Mouse (Mus musculus): ENCODE measurements around the gene Pde4d. TPM values are rescaled to one million over a fixed set of nuclear protein-coding genes. Genes with fewer than 3 reads are reported as not detected.
A peak's percentile ranks its signal among the peaks of the same experiment; 100 is the strongest.

The Pde4d gene
- total RNA-seq, 2 experiments from 2014 or later, result 26.1 to 30.2 TPM

DNA sequence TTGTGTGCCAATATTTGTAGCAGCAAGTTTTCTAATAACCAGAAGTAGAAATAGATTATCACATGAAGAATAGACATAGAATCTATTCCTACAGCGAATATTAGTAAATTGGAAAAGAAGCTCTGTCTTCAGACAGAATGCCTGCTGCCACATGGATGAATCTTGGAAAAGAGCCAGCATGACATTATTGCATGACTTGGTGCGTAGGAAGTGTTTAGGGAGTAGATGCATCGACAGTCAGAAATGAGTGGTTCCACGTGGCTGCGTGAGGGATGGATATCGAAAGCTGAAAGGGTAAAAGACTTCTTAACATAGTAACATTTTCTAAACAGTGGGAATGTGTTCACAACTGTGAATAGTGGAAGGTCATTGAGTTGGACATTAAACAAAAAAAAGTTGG is 912.6 kb downstream of the Pde4d start:
- DNase-seq (ENCODE audit: low spot score in 2 of 2), result no peak

- no peak for DNase-seq (ENCODE audit: low spot score in 2 of 2)
Observed at GRCm38 (mm10) chr13:109374465-109374864, 924.7 kb downstream of the Pde4d start.

DNA sequence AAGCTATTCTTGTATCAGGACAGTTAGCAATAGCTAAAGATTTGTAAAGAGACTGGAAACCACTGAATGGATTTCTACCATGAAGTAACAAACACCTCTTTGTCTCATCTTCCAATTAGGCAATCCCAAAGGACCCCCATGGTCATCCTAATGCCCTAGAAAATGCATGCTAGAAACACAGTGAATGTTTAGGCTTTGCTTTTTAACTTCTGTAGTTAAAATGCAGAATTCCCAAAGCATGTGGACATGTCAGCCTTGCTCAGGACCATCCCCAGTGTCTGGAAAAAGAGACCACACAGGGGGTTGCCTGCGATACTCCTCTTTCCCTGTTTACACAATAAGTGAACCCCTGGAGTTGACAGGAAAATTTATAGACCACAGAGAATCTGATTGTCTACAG is 926.9 kb downstream of the Pde4d start:
- DNase-seq (ENCODE audit: low spot score in 2 of 2), result no peak

DNA sequence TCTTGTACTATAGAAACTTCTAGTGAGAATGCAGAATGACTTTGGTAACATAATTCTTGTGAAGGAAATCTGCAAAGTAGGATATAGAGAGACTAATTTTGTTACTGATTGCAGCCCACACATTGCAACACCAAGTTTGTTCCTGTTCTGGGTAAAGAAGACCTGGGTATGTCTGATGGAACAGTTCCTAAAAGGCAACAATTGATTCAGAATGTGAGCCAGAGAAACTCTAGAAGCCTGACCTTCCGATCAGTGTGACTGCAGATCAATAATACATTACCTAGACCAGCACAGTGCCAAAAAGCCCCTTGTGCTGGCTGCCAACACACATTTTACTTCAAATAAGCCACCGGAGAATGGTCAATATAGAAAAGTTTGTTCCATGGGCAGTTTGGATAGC is 930.4 kb downstream of the Pde4d start:
- DNase-seq (ENCODE audit: low spot score in 2 of 2), result no peak

DNA sequence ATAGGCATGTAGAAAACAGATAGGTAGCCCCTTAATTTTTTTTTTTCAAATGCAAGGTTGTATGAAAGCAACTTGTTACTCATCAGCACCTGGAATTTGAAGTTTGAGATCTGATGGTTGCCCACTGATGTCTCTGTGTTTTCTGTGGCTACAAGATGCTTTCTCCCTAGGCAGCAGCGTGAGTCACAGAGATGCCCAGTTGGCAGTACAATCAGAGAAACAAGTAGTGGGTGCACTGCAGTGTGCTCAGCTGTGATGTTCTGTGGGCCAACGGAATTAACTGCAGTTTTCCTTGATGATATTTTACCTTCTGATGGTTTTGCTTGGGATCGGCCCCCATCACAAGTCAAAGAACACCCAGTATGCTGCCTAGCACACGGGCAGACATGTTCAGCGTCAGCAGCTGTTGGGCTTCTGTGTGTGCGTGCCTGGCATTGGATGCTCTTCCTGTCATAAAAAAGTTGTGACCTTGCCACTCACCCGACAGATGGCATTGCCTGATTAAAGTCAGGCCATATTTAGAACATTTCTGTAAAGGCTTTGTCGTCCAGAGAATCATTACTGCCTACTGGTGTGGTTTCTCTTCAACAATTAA is 939.0 kb downstream of the Pde4d start:
- DNase-seq (ENCODE audit: low spot score in 2 of 2), result no peak

GRCm38 (mm10) chr13:109402396-109402795 is 952.6 kb downstream of the Pde4d start:
- no peak for DNase-seq (ENCODE audit: low spot score in 2 of 2)

DNA sequence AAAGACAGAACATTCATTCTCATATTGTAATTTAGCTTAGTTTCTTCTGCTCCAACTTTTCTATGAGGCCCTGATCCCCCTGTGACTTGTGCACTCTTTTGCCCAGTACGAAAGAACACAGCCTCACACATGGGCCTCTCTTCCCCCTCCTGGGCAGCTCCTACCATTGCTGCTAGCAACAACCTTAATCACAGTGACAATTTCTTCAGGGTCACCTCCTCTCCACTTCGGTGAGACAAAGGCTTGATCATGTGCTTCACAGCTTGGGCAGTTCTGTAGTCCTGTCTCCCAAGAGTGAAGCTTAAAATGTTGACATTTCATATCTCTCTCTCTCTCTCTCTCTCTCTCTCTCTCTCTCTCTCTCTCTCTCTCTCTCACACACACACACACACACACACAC is 953.2 kb downstream of the Pde4d start:
- DNase-seq (ENCODE audit: low spot score in 2 of 2), result no peak

DNA sequence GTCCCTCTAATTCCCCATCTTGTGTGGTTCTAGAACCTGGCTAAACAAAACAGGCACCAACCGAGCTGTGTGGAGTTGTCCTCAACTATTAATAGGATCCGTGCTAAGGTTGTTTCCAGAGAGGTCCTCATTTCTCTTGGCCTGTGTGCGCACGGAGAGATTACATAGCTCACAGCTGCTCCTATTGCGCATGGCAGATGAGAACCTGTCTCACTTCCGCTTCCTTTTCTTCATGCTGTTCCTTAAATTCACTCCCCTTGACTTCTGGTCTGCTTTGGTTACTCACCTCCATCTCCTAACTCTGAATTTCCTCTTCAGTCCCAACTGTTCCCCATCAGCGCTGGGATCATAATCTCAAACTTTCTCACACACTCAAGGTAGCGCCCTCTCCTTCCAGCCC is 956.6 kb downstream of the Pde4d start:
- no peak for DNase-seq (ENCODE audit: low spot score in 2 of 2)

DNA sequence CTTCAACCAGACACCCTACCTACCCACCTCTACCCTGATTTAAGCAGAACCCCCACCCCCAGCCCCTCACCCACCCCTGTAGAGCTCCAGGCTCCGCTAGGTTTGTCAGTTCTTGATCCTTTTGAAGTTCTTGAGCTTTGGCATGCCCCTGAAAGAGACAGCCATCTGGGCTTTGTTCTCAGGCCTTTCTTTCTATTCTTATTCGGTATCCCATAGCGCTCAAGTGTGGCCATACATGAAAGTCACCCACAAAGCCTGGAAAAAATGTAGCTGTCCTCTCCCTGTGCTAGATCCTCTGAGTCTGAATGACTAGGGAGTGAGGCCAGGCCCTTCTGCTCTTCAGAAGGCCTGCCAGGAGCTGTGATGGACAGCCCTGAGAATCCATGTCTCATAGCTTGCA is 957.6 kb downstream of the Pde4d start:
- DNase-seq (ENCODE audit: low spot score in 2 of 2), result no peak

- no peak for DNase-seq (ENCODE audit: low spot score in 2 of 2)
Observed at GRCm38 (mm10) chr13:109420426-109420825, 970.7 kb downstream of the Pde4d start.

DNA sequence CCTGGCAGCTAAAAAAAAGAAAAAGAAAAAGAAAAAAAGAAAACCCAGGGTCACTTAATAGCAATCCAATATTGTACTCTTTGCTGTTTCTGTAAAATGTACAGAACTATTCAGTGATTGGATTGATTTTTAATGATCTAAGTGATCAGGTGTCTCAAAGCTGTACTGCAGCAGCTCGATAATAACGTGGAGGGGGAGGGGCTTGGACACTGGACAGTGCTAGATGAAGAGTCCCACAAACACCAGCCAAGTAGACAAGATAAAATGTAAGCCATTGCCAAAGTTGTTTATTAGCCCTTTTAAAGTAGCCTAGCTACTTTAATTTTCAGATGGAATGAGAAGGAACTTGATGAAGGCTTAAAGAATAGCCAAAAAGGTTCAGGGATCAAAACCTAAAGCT is 975.2 kb downstream of the Pde4d start:
- no peak for DNase-seq (ENCODE audit: low spot score in 2 of 2)

DNA sequence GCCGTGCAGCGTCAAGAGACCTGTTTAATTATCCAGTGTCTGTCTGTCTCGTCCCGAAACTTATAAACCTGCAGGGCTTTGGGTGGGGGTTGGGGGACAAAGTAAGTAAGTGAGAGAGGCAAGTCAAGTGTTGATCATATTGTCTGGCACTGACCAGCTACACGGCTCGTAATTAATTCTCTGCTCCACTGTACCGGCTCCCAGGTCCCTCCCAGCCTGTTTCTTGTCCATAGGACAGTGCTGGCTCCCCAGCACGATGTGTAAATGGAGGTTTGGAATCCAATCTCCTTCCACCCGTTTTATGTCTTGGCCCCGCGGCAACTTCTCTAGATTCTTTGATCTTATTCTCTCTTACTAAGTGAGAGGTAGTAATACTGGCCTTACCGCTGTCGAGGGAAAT is 975.8 kb downstream of the Pde4d start:
- DNase-seq (ENCODE audit: low spot score in 2 of 2), result no peak

DNA sequence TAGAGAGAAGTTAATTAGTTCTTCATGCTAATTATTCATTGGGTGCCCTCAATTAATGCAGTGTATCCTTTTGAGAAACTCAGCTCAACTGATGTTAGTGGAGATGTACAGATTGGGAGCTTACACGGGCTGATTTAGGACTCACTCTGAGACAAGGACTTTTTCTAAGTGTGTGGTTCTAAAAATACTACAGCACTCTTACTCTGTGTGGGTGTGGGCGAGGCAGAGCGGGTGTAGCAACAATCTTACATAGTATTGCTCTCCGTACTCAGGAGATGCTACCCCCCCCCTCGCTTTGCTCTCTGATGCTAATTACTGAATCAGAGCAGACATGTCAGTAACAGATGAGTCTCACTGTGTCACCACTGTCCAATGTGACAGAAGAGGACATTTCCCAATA is 976.3 kb downstream of the Pde4d start:
- no peak for DNase-seq (ENCODE audit: low spot score in 2 of 2)

DNA sequence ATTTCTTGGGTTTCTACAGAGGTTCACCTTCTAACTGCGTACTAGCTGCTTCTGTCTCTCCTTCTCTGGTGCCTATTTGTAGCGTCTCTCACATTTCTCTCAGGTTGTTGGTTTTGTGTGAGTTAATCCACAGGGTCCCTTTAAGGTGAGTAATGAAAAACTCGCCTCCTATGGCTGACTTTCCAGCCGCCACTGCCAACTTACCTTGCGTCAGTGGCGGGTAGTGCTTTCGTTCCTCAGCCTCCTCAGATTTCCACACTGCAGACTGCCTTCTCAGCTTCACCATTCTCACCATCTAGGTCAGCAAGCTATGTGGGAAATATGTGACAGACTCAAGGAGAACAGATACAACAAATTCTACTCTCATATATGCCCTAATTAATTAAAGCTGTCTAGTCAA is 977.8 kb downstream of the Pde4d start:
- DNase-seq (ENCODE audit: low spot score in 2 of 2), result no peak

DNA sequence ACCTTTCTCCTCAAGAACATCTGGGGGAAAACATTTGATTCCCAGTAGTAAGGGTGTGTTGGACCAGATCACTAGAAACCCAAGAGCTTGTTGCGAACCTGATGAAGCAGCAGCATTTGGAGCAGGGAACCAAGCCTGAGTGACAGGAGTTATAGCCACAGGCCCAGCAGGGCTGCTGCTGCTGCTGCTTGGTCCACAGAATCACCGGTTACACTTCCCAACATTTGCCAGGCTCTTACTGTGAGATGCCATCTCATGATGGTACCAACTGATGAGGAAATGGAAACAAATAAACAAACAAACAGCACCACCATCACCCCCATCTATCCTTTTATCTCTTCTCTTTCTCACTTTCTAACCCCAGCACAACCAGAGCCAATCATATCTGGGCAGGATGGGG is 979.8 kb downstream of the Pde4d start:
- DNase-seq (ENCODE audit: low spot score in 2 of 2), result no peak

- DNase-seq (ENCODE audit: low spot score in 2 of 2), result no peak
Observed at GRCm38 (mm10) chr13:109437231-109437776, 987.6 kb downstream of the Pde4d start.

GRCm38 (mm10) chr13:109439436-109440161 is 989.9 kb downstream of the Pde4d start:
- no peak for DNase-seq (ENCODE audit: low spot score in 2 of 2)

DNA sequence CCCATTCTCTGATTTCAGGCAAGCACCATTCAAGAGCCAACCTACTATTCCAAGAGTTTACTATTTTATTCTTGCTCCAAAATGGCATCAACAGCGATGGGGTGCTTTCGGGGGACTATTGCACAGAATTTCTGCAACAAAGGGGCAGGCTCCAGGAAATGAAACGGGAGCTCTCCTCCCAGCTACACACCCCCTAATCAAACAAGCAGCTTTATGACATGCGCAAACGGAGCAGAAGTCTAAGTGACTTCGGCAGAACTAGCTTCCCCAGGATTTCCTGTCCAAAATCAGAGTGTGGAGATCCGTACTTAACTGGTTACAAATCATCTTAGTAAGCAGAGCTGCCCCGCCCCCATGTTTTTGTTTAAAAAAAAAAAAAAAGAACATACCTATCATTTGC is 990.6 kb downstream of the Pde4d start:
- DNase-seq (ENCODE audit: low spot score in 2 of 2), result peak; percentile 27 to 45

GRCm38 (mm10) chr13:109440881-109441280 is 991.1 kb downstream of the Pde4d start:
- DNase-seq (ENCODE audit: low spot score in 2 of 2), result peak; percentile 47 to 71

DNA sequence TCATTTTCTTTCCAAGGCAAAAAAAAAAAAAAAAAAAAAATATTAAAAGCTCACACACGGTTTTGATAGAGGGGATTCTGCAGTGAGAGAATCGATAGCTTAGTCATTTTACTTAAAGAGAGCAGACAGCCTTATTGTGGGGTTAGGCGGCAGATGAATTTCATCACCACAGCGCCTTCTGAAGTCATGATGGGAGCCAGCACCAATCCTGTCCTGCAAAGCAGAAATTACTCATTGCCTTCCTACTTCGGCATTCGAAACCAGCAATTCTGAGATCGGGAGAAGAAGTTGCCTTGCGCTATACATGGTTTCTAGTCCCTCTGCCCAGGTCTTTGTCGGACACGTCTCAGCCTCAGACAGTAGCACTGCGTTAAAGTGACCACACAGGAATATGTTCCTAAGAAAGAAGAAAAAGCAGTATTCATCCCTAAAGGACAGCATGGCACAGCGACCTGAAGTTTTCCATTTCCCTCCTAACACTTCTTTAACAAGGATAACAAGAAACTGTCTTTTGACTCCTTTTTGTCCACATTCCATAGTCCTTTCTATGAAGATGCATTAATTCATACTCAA is 991.7 kb downstream of the Pde4d start:
- DNase-seq (ENCODE audit: low spot score in 2 of 2), result no peak

GRCm38 (mm10) chr13:109446138-109446537 is 996.4 kb downstream of the Pde4d start:
- DNase-seq (ENCODE audit: low spot score in 2 of 2), result no peak

DNA sequence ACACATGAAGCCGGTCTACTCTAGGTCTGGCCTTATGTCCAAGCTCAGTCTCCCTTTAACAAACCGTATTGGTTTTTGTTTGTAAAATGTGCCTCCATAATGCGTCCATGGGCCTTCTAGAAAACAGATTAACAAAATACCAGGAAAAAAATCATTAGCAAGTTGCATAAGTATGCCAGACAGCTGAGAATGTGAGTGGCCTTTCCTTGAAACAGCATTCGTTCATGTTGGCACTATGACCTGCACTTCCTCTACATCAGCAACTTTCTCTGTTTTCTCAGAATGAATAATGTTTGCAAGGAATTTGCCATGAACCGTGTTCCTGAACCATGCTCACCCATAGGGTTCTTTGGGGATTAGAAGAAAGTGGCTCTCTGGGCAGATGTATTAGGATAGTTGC is 998.4 kb downstream of the Pde4d start:
- no peak for DNase-seq (ENCODE audit: low spot score in 2 of 2)

- DNase-seq (ENCODE audit: low spot score in 2 of 2), result no peak
Observed at GRCm38 (mm10) chr13:109474344-109474743, 1024.6 kb downstream of the Pde4d start.

Data from adrenal gland, postnatal 4 days (tissue).